Mouse (Mus musculus): ENCODE results near the gene Gnb1l. TPM values are rescaled to one million over a fixed set of nuclear protein-coding genes. Genes with fewer than 3 reads are reported as not detected.

Gnb1l gene
- polyA plus RNA-seq, 1 experiment from 2014 or later: 16.9 TPM

DNA sequence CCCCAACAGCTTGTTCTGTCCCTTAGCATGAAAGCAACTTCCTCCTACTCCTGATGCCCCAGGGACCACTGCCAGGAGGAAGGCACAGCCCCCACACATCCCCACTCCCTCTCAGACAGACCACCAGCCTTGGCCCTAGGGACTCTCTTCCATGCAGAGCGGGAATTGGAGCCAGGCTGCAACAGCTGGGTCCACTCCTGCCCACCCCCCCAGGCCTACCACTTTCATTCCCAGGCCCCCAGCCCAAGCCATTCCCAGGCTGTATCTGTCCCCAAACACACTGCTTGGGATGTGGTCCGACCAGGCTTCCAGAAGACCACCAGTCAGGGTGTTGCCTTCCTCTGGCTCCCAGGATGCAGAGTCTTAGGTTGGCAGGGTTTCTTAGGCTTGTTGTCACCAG lies 110.6 kb downstream of the Gnb1l start:
- H3K4me3 ChIP-seq: no peak overlapping the region
- ATAC-seq (ENCODE audit: insufficient number of reproducible peaks, insufficient read depth, low FRiP score, low TSS enrichment): no peak
- H3K9me3 ChIP-seq: no peaks in the 10 kb centered on the region
- no peak overlapping the region for H3K4me2 ChIP-seq (replicated peaks)
- H3K4me1 ChIP-seq: peaks cover 21% of the 10 kb centered on the region
- H3K9ac ChIP-seq: no peak overlapping the region
- WGBS: 59% methylated on average over 2 of the region's 2 CpGs
- H3K27ac ChIP-seq: no peak overlapping the region
- 0 out of 2 replicates have a peak, but pooled peaks cover 14% of the 10 kb centered on the region for H3K27me3 ChIP-seq
- no peaks in the 10 kb centered on the region for H3K36me3 ChIP-seq

DNA sequence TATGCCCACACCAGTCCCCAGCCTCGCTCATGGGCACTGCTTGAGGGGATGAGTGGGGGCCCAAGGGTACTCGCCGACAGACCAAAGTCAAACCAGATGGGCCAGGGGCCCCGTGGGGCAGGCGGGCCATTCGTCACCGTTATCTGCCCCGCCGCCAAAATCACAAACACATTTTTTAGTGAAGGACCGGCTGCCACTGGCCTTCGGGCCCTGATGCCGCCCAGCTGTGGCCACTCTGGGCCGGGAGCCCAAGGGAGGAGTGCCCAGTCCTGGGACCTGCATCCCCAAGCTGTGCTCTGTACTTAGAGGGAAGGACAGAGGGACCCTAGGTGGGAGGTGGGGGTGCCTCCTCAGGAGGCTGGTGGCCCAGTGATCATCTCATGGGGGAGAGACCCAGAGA lies 113.2 kb downstream of the Gnb1l start:
- Histone ChIP-seq H3K36me3 (no peaks in the 10 kb centered on the region), H3K27ac (no peak overlapping the region), H3K4me2 (replicated peaks) (no peak overlapping the region), H3K9me3 (no peaks in the 10 kb centered on the region), H3K9ac (no peak overlapping the region), H3K4me1 (peaks cover 15% of the 10 kb centered on the region), H3K4me3 (no peak overlapping the region), H3K27me3 (peaks cover 24% of the 10 kb centered on the region; the same call in 1 of the 2 replicates)
- ATAC-seq (ENCODE audit: insufficient number of reproducible peaks, insufficient read depth, low FRiP score, low TSS enrichment): no peak; the same call in 1 of the 2 replicates
- WGBS: 23% methylated on average over 13 of the region's 13 CpGs

GRCm38 (mm10) chr16:18613301-18613700 lies 114.8 kb downstream of the Gnb1l start:
- H3K4me2 ChIP-seq (replicated peaks): no peak overlapping the region
- H3K9ac ChIP-seq: no peak overlapping the region
- H3K9me3 ChIP-seq: no peaks in the 10 kb centered on the region
- no peaks in the 10 kb centered on the region for H3K36me3 ChIP-seq
- peaks cover 20% of the 10 kb centered on the region for H3K4me1 ChIP-seq
- WGBS: 88% methylated on average over 3 of the region's 3 CpGs
- peaks cover 31% of the 10 kb centered on the region for H3K27me3 ChIP-seq
- no peak overlapping the region for H3K4me3 ChIP-seq
- no peak for ATAC-seq (ENCODE audit: insufficient number of reproducible peaks, insufficient read depth, low FRiP score, low TSS enrichment)
- no peak overlapping the region for H3K27ac ChIP-seq

Other genes with a start within 250 kb of the Gnb1l start
- 754 and 814 TPM in 2 replicates for gene Ranbp1, start 250.0 kb upstream of the Gnb1l start, polyA plus RNA-seq (2016; fragmentation: Nextera tagmentation; extraction: Ambion mirVana)
- 2.1 and 2.3 TPM in 2 replicates for gene Gm49776, start 240.4 kb upstream of the Gnb1l start, polyA plus RNA-seq (2016; fragmentation: Nextera tagmentation; extraction: Ambion mirVana)
- gene Dgcr8, start 209.5 kb upstream of the Gnb1l start, polyA plus RNA-seq (2016; fragmentation: Nextera tagmentation; extraction: Ambion mirVana): 40.1 and 40.2 TPM in 2 replicates
- gene Tango2, start 150.6 kb upstream of the Gnb1l start, polyA plus RNA-seq (2016; fragmentation: Nextera tagmentation; extraction: Ambion mirVana): 22.5 and 30.1 TPM in 2 replicates
- 44.4 and 47.0 TPM in 2 replicates for gene Arvcf, start 150.5 kb upstream of the Gnb1l start, polyA plus RNA-seq (2016; fragmentation: Nextera tagmentation; extraction: Ambion mirVana)
- 15.7 and 19.8 TPM in 2 replicates for gene Txnrd2, start 72.3 kb upstream of the Gnb1l start, polyA plus RNA-seq (2016; fragmentation: Nextera tagmentation; extraction: Ambion mirVana)
- 56.1 and 59.7 TPM in 2 replicates for gene Comt, start 71.9 kb upstream of the Gnb1l start, polyA plus RNA-seq (2016; fragmentation: Nextera tagmentation; extraction: Ambion mirVana)
- 4.1 and 4.2 TPM in 2 replicates for gene Rtl10, start 188 bp downstream of the Gnb1l start, polyA plus RNA-seq (2016; fragmentation: Nextera tagmentation; extraction: Ambion mirVana)
- gene Tbx1, start 92.0 kb downstream of the Gnb1l start, polyA plus RNA-seq (2016; fragmentation: Nextera tagmentation; extraction: Ambion mirVana): 19.6 and 21.9 TPM in 2 replicates
- gene Gp1bb, start 123.7 kb downstream of the Gnb1l start, polyA plus RNA-seq (2016; fragmentation: Nextera tagmentation; extraction: Ambion mirVana): 4.3 and 4.7 TPM in 2 replicates
- 8.1 and 10.4 TPM in 2 replicates for gene Gm49601, start 127.7 kb downstream of the Gnb1l start, polyA plus RNA-seq (2016; fragmentation: Nextera tagmentation; extraction: Ambion mirVana)
- 45.5 and 47.2 TPM in 2 replicates for gene Sept5, start 131.2 kb downstream of the Gnb1l start, polyA plus RNA-seq (2016; fragmentation: Nextera tagmentation; extraction: Ambion mirVana)